Mouse (Mus musculus) myocyte (in vitro differentiated cells): ENCODE data around the gene Nop9. TPM values are rescaled to one million over a fixed set of nuclear protein-coding genes. Genes with fewer than 3 reads are reported as not detected.
A peak's percentile ranks its signal among the peaks of the same experiment; 100 is the strongest.

Experiments
- H3K27me3 ChIP-seq: one replicate; pipeline ENCODE4 v1.6.1; 2011; ENCODE audit not compliant: control insufficient read depth, insufficient read depth, insufficient read length
- H3K36me3 ChIP-seq: one replicate; pipeline ENCODE4 v1.6.1; 2011; ENCODE audit not compliant: control insufficient read depth, insufficient read depth
- H3K4me2 ChIP-seq: one replicate; pipeline ENCODE4 v1.6.1; 2011; ENCODE audit warnings: low read depth, control low read depth
- H3K4me3 ChIP-seq: one replicate; pipeline ENCODE4 v1.5.1; 2011; ENCODE audit warnings: mild to moderate bottlenecking, control low read depth, moderate library complexity
- H3K79me2 ChIP-seq: one replicate; pipeline ENCODE4 v1.6.1; 2011; ENCODE audit not compliant: control insufficient read depth, insufficient read depth
- H3ac ChIP-seq: one replicate; pipeline ENCODE4 v1.6.1; 2011; ENCODE audit not compliant: control insufficient read depth, insufficient read length
- CEBPB ChIP-seq: IDR thresholded peaks from 2 replicates; pipeline ENCODE4 v1.6.1; 2011; ENCODE audit warnings: mild to moderate bottlenecking, moderate library complexity; ENCODE audit not compliant: poor library complexity, insufficient read depth, severe bottlenecking
- E2F4 ChIP-seq: IDR thresholded peaks from one replicate; pipeline ENCODE4 v1.6.1; 2011; ENCODE audit warnings: mild to moderate bottlenecking, control low read depth, moderate library complexity; ENCODE audit not compliant: insufficient read depth
- MAX ChIP-seq: IDR thresholded peaks from one replicate; pipeline ENCODE4 v1.6.1; 2011; ENCODE audit warnings: low read depth, mild to moderate bottlenecking, control low read depth
- MYOD1 ChIP-seq, 3 experiments: IDR thresholded peaks; one replicate each; pipeline ENCODE4 v1.6.1; 2011; ENCODE audit warnings: control low read depth in 2 of 3, low read depth in 2 of 3, mild to moderate bottlenecking in 2 of 3, moderate library complexity in 1 of 3; ENCODE audit not compliant: insufficient read length in 2 of 3, control insufficient read depth in 1 of 3
- MYOG ChIP-seq, 3 experiments: IDR thresholded peaks; one replicate each; pipeline ENCODE4 v1.6.1; 2011; ENCODE audit warnings: control low read depth in 2 of 3, low read depth in 2 of 3, mild to moderate bottlenecking in 2 of 3; ENCODE audit not compliant: insufficient read length in 2 of 3, control insufficient read depth in 1 of 3, insufficient read depth in 1 of 3
- POLR2A ChIP-seq: IDR thresholded peaks from one replicate; pipeline ENCODE4 v1.6.1; 2011; ENCODE audit warnings: low read depth, mild to moderate bottlenecking, control low read depth, moderate library complexity; ENCODE audit not compliant: insufficient read length
- POLR2AphosphoS2 ChIP-seq: IDR thresholded peaks from one replicate; pipeline ENCODE4 v1.6.1; 2011; ENCODE audit warnings: low read depth, control low read depth; ENCODE audit not compliant: insufficient read length
- REST ChIP-seq: IDR thresholded peaks from one replicate; pipeline ENCODE4 v1.6.1; 2011; ENCODE audit warnings: mild to moderate bottlenecking, control low read depth, moderate library complexity; ENCODE audit not compliant: insufficient read depth, insufficient read length
- SRF ChIP-seq: IDR thresholded peaks from one replicate; pipeline ENCODE4 v1.6.1; 2011; ENCODE audit warnings: low read depth; ENCODE audit not compliant: control insufficient read depth, insufficient read length
- TCF12 ChIP-seq: IDR thresholded peaks from one replicate; pipeline ENCODE4 v1.6.1; 2011; ENCODE audit warnings: mild to moderate bottlenecking, control low read depth; ENCODE audit not compliant: poor library complexity, insufficient read depth, severe bottlenecking
- TCF3 ChIP-seq: IDR thresholded peaks from one replicate; pipeline ENCODE4 v1.6.1; 2011; ENCODE audit warnings: low read depth, control low read depth; ENCODE audit not compliant: insufficient read length
- USF1 ChIP-seq: IDR thresholded peaks from one replicate; pipeline ENCODE4 v1.6.1; 2011; ENCODE audit warnings: low read depth, mild to moderate bottlenecking, control low read depth, moderate library complexity
- polyA plus RNA-seq: library from polyadenylated mRNA; unstranded; fragments of >200 nt; fragmentation: generic; extraction: Trizol; gene quantifications from one replicate; pipeline ENCODE4 v1.2.1, GENCODE M21; 2012; ENCODE audit warnings: missing spikeins

The Nop9 gene
- polyA plus RNA-seq, 1 experiment: 24.9 TPM

- no peak overlapping the region for H3ac ChIP-seq
- no peaks in the 10 kb centered on the region for H3K36me3 ChIP-seq
- TF ChIP-seq MYOG (IDR thresholded peaks at IDR 0.05; ENCODE audit: control insufficient read depth in 1 of 3, insufficient read depth in 1 of 3, insufficient read length in 2 of 3, low read depth in 2 of 3) (no peak), REST (no peak), POLR2AphosphoS2 (no peak), POLR2A (no peak), E2F4 (no peak), TCF3 (no peak), MYOD1 (IDR thresholded peaks at IDR 0.05; ENCODE audit: control insufficient read depth in 1 of 3, insufficient read length in 2 of 3, low read depth in 2 of 3) (no peak), CEBPB (no peak), MAX (no peak), USF1 (no peak), SRF (no peak), TCF12 (no peak)
- H3K79me2 ChIP-seq: no peaks in the 10 kb centered on the region
- peaks cover 24% of the 10 kb centered on the region for H3K27me3 ChIP-seq
- H3K4me2 ChIP-seq: no peak overlapping the region
- H3K4me3 ChIP-seq: no peak overlapping the region
Observed at GRCm38 (mm10) chr14:55777806-55778205, 32.3 kb downstream of the Nop9 start.

DNA sequence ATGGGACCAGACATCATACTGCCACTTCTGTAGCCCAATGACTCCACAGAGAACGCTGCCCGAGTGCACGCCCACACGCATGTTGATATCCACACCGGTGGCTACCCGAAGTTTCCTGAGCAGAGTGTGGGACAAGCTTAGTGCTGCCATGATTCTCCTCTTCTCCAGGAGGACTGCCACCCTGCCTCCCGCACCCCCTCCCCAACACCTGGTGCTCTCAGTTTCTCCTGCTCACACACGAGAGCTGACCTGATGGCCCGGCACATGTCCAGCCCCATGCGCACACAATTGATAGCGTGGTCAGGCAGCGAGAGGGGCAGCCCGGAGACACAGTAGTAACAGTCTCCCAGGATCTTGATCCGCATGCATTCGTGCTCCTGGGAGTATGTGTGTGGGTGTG, 33.2 kb downstream of the Nop9 start:
- no peak overlapping the region for H3ac ChIP-seq
- H3K79me2 ChIP-seq: no peaks in the 10 kb centered on the region
- peaks cover 18% of the 10 kb centered on the region for H3K27me3 ChIP-seq
- H3K36me3 ChIP-seq: no peaks in the 10 kb centered on the region
- TF ChIP-seq POLR2AphosphoS2: no peak
- TF ChIP-seq REST: no peak
- no peak for TF ChIP-seq E2F4
- TF ChIP-seq TCF3: no peak
- no peak for TF ChIP-seq MYOD1 (IDR thresholded peaks at IDR 0.05; ENCODE audit: control insufficient read depth in 1 of 3, insufficient read length in 2 of 3, low read depth in 2 of 3)
- TF ChIP-seq POLR2A: no peak
- TF ChIP-seq USF1: no peak
- TF ChIP-seq MAX: no peak
- no peak for TF ChIP-seq TCF12
- TF ChIP-seq CEBPB: no peak
- no peak for TF ChIP-seq SRF
- no peak for TF ChIP-seq MYOG (IDR thresholded peaks at IDR 0.05; ENCODE audit: control insufficient read depth in 1 of 3, insufficient read depth in 1 of 3, insufficient read length in 2 of 3, low read depth in 2 of 3)
- no peak overlapping the region for H3K4me3 ChIP-seq
- H3K4me2 ChIP-seq: no peak overlapping the region

- Histone ChIP-seq H3K4me3 (no peak overlapping the region), H3ac (no peak overlapping the region), H3K27me3 (peaks cover 12% of the 10 kb centered on the region), H3K4me2 (no peak overlapping the region), H3K79me2 (no peaks in the 10 kb centered on the region), H3K36me3 (no peaks in the 10 kb centered on the region)
- TF ChIP-seq CEBPB (no peak), MAX (no peak), MYOD1 (IDR thresholded peaks at IDR 0.05; ENCODE audit: control insufficient read depth in 1 of 3, insufficient read length in 2 of 3, low read depth in 2 of 3) (no peak), POLR2A (no peak), E2F4 (no peak), REST (no peak)
Observed at GRCm38 (mm10) chr14:55779656-55780055, 34.2 kb downstream of the Nop9 start.

GRCm38 (mm10) chr14:55780736-55781135, 35.2 kb downstream of the Nop9 start:
- Histone ChIP-seq H3K4me2 (peak overlapping the region; percentile 10), H3ac (no peak overlapping the region), H3K79me2 (no peaks in the 10 kb centered on the region), H3K27me3 (peaks cover 9% of the 10 kb centered on the region), H3K4me3 (no peak overlapping the region), H3K36me3 (no peaks in the 10 kb centered on the region)
- TF ChIP-seq MAX (no peak), USF1 (no peak), CEBPB (no peak), POLR2AphosphoS2 (no peak), MYOG (IDR thresholded peaks at IDR 0.05; ENCODE audit: control insufficient read depth in 1 of 3, insufficient read depth in 1 of 3, insufficient read length in 2 of 3, low read depth in 2 of 3) (no peak), POLR2A (no peak), E2F4 (no peak), REST (no peak), TCF3 (no peak), SRF (no peak), TCF12 (no peak), MYOD1 (IDR thresholded peaks at IDR 0.05; ENCODE audit: control insufficient read depth in 1 of 3, insufficient read length in 2 of 3, low read depth in 2 of 3) (no peak)

GRCm38 (mm10) chr14:55781310-55781709, 35.8 kb downstream of the Nop9 start:
- TF ChIP-seq CEBPB (no peak), MYOG (IDR thresholded peaks at IDR 0.05; ENCODE audit: control insufficient read depth in 1 of 3, insufficient read depth in 1 of 3, insufficient read length in 2 of 3, low read depth in 2 of 3) (no peak), REST (no peak), POLR2A (no peak), E2F4 (no peak), TCF12 (no peak), USF1 (no peak), MAX (no peak), TCF3 (no peak), MYOD1 (IDR thresholded peaks at IDR 0.05; ENCODE audit: control insufficient read depth in 1 of 3, insufficient read length in 2 of 3, low read depth in 2 of 3) (no peak), SRF (no peak), POLR2AphosphoS2 (no peak)
- Histone ChIP-seq H3K4me2 (peak overlapping the region; percentile 10), H3ac (no peak overlapping the region), H3K36me3 (no peaks in the 10 kb centered on the region), H3K79me2 (no peaks in the 10 kb centered on the region), H3K4me3 (no peak overlapping the region), H3K27me3 (peaks cover 9% of the 10 kb centered on the region)
